Mouse (Mus musculus): ENCODE measurements around the gene Tmem258.

- TF ChIP-seq CTCF (IDR thresholded peaks at IDR 0.05; ENCODE audit: control insufficient read depth, insufficient read depth, insufficient replicate concordance, low read depth, low read length) (no peak), POLR2A (IDR thresholded peaks at IDR 0.05; ENCODE audit: control insufficient read depth, low read depth, low read length) (no peak)
These were observed 44.3 kb downstream of the Tmem258 start for GRCm38 (mm10) chr19:10248128-10248527.

All from testis, adult 2 months (tissue).